Mouse (Mus musculus): ENCODE data around the gene Rnf220.

DNA sequence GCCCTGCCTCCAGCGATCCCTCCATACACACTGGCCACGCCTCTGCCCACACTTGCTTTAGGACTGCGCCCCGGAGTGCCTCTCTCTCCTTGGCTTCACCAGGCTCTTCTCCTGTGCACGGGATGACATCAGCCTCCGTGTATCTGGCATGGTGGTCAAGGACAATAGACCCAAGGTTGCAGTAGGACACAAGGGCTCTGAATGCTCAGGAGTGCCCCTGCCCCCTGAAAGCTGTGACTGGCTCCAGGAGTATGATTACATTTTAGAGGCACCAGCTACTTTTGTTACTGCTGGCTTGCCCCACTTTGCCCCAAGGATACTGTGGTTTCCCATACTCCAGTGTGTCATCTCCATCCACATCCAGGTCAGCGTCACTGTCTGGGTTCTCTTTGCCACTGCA, 219.2 kb downstream of the Rnf220 start:
- no peak for TF ChIP-seq FLI1 (IDR thresholded peaks at IDR 0.05; ENCODE audit: low read length)
- no peak for TF ChIP-seq GATA1 (IDR thresholded peaks at IDR 0.05; ENCODE audit: borderline replicate concordance, low read length)

All from megakaryocyte, embryonic 14.5 days (primary cell).